Mouse (Mus musculus) C3H10T1/2 (cell line): ENCODE measurements around the gene Shf. TPM values are rescaled to one million over a fixed set of nuclear protein-coding genes. Genes with fewer than 3 reads are reported as not detected.

ENCODE experiments used
- polyA plus RNA-seq, 2 experiments: library from polyadenylated mRNA; unstranded; fragments of >200 nt; fragmentation: generic; extraction: Trizol; gene quantifications; one replicate each; pipeline ENCODE4 v1.2.1; 2012; ENCODE audit warnings: missing spikeins in 2 of 2

Shf gene
- 10 to 100 TPM; 29.9 to 36.6 TPM for polyA plus RNA-seq

GRCm38 (mm10) chr2:122368995-122369739, at the start of gene Shf:
Gene Shf, minus strand, starts transcription at chr2:122369162.

GRCm38 (mm10) chr2:122315372-122315771, 53.6 kb downstream of the Shf start, which contains the start of gene Duox1:
Gene Duox1, plus strand, starts transcription at chr2:122315672.

GRCm38 (mm10) chr2:122313536-122313935, 55.4 kb downstream of the Shf start, which contains the start of gene Duoxa1:
Gene Duoxa1, minus strand, starts transcription at chr2:122313730.

Other genes starting within 250 kb of the Shf start
- 100 to 1,000 TPM; 249 to 350 TPM for gene B2m, start 221.5 kb downstream of the Shf start, polyA plus RNA-seq
- under 1 TPM; 0.02 to 0.08 TPM for gene Trim69, start 208.5 kb downstream of the Shf start, polyA plus RNA-seq
- gene Patl2, start 183.0 kb downstream of the Shf start, polyA plus RNA-seq = under 1 TPM in 1 of 2 experiments, not detected in 1; 0.04 TPM
- gene Terb2, start 182.9 kb downstream of the Shf start, polyA plus RNA-seq = not detected
- 10 to 100 TPM; 18.1 to 71.8 TPM for gene Sord, start 134.4 kb downstream of the Shf start, polyA plus RNA-seq
- under 1 TPM; 0.04 to 0.06 TPM for gene Duox2, start 70.7 kb downstream of the Shf start, polyA plus RNA-seq
- gene Duoxa2, start 70.3 kb downstream of the Shf start, polyA plus RNA-seq = not detected
- 1 to 10 TPM in 1 of 2 experiments, under 1 TPM in 1; 0.72 to 4.2 TPM for gene Duoxa1, start 55.4 kb downstream of the Shf start, polyA plus RNA-seq
- gene Duox1, start 53.5 kb downstream of the Shf start, polyA plus RNA-seq = under 1 TPM; 0.06 to 0.41 TPM
- gene Slc28a2, start 57.3 kb upstream of the Shf start, polyA plus RNA-seq = under 1 TPM; 0.01 to 0.02 TPM
- gene Gm14085, start 115.8 kb upstream of the Shf start, polyA plus RNA-seq = not detected
- not detected for gene Gatm, start 242.1 kb upstream of the Shf start, polyA plus RNA-seq